20 mouse cellular contexts compared by ENCODE assay signal in the genomic region with DNA sequence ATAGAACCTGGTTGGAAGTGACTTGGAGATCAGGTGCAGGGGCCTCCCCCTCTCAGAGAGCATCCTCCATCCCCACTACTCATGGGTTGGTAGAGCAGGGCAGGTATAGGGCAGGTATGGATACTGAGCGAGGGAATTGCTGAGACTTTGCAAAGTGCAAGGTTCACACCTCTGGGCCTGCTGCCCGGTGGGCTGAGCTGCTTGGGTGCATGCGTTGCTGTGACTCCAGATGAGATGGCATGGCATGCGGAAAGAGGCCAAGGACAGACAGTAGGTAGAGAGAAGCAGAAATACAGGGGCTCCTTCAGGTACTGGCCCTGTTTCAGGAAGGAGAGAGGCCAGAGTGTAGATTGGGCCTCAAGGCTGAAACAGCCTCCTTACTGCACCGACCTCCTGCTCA. TPM values are rescaled to one million over a fixed set of nuclear protein-coding genes. Genes with fewer than 3 reads are reported as not detected.
DNase-seq lines count a peak whose midpoint lies in the region; ATAC-seq and TF ChIP-seq lines count a peak whose summit lies in the region.
"Had no signal": no experiment of that assay in that cellular context is flagged by ENCODE, and none has a peak within 500 bp of the region (broad histone marks: within the 10 kb centered on the region; RNA-seq: fewer than 3 reads in every experiment).

No protein-coding gene starts in this region.

- H3K4me3 ChIP-seq in embryonic facial prominence, embryonic 15.5 days (replicated peaks) = no peak overlapping the region
- H3K4me3 ChIP-seq in embryonic facial prominence, embryonic 10.5 days = no peak overlapping the region
- H3K4me3 ChIP-seq in kidney, adult 2 months (ENCODE audit: insufficient read depth, low read depth, low read length) = no peak overlapping the region
- no peak overlapping the region for H3K4me3 ChIP-seq in kidney, embryonic 15.5 days (replicated peaks)
- no peak overlapping the region for H3K4me3 ChIP-seq in intestine, embryonic 14.5 days (ENCODE audit: low read depth, low read length)
- H3K4me3 ChIP-seq: embryonic facial prominence, embryonic 13.5 days; forebrain, embryonic 13.5 days; heart, embryonic 15.5 days; hindbrain, embryonic 13.5 days had no signal

- H3K9me3 ChIP-seq in embryonic facial prominence, embryonic 15.5 days (replicated peaks) = no peaks in the 10 kb centered on the region
- no peaks in the 10 kb centered on the region for H3K9me3 ChIP-seq in embryonic facial prominence, embryonic 10.5 days
- H3K9me3 ChIP-seq in kidney, embryonic 15.5 days (replicated peaks) = no peaks in the 10 kb centered on the region
- no peaks in the 10 kb centered on the region for H3K9me3 ChIP-seq in intestine, embryonic 14.5 days (ENCODE audit: control insufficient read depth, low read length)
- H3K9me3 ChIP-seq: embryonic facial prominence, embryonic 13.5 days; forebrain, embryonic 13.5 days; heart, embryonic 15.5 days; hindbrain, embryonic 13.5 days had no signal

- peaks cover 10% of the 10 kb centered on the region for H3K4me1 ChIP-seq in embryonic facial prominence, embryonic 15.5 days
- peaks cover 28% of the 10 kb centered on the region for H3K4me1 ChIP-seq in embryonic facial prominence, embryonic 10.5 days
- H3K4me1 ChIP-seq in kidney, adult 2 months (ENCODE audit: control insufficient read depth, insufficient read depth, low read length) = peaks cover 19% of the 10 kb centered on the region
- peaks cover 39% of the 10 kb centered on the region for H3K4me1 ChIP-seq in kidney, embryonic 15.5 days
- H3K4me1 ChIP-seq in intestine, embryonic 14.5 days (replicated peaks; ENCODE audit: control insufficient read depth, insufficient read depth, low read length) = peaks cover 7% of the 10 kb centered on the region

- 0 out of 2 replicates have a peak overlapping the region, but pooled peaks have one; percentile 22 for H3K27ac ChIP-seq in embryonic facial prominence, embryonic 15.5 days (replicated peaks)
- H3K27ac ChIP-seq in embryonic facial prominence, embryonic 10.5 days (replicated peaks) = no peak overlapping the region
- H3K27ac ChIP-seq in kidney, adult 2 months (ENCODE audit: insufficient read depth, low read depth, low read length) = no peak overlapping the region; the same call in 1 of the 2 replicates
- H3K27ac ChIP-seq in kidney, embryonic 15.5 days = no peak overlapping the region
- H3K27ac ChIP-seq in intestine, embryonic 14.5 days (ENCODE audit: low read depth) = peak overlapping the region; percentile 54; the same call in 1 of the 2 replicates
- H3K27ac ChIP-seq: embryonic facial prominence, embryonic 13.5 days; forebrain, embryonic 13.5 days; heart, embryonic 15.5 days; hindbrain, embryonic 13.5 days had no signal

- no peak for TF ChIP-seq CTCF in kidney, adult 2 months (conservative IDR thresholded peaks at IDR 0.05; ENCODE audit: insufficient read depth, insufficient read length, low read depth, low read length)

- no peak overlapping the region for H3K4me2 ChIP-seq in embryonic facial prominence, embryonic 15.5 days (replicated peaks)
- no peak overlapping the region for H3K4me2 ChIP-seq in kidney, embryonic 15.5 days
- H3K4me2 ChIP-seq in intestine, embryonic 14.5 days (ENCODE audit: low read length) = no peak overlapping the region
- H3K4me2 ChIP-seq: embryonic facial prominence, embryonic 13.5 days; forebrain, embryonic 13.5 days; heart, embryonic 11.5 days; heart, embryonic 15.5 days; hindbrain, embryonic 13.5 days had no signal

- no peaks in the 10 kb centered on the region for H3K27me3 ChIP-seq in embryonic facial prominence, embryonic 15.5 days
- H3K27me3 ChIP-seq in embryonic facial prominence, embryonic 10.5 days (replicated peaks; ENCODE audit: low read depth, poor library complexity, severe bottlenecking) = peaks cover 17% of the 10 kb centered on the region
- no peaks in the 10 kb centered on the region for H3K27me3 ChIP-seq in kidney, adult 2 months (replicated peaks; ENCODE audit: control insufficient read depth, insufficient read depth, low read length)
- H3K27me3 ChIP-seq in kidney, embryonic 15.5 days = no peaks in the 10 kb centered on the region
- no peaks in the 10 kb centered on the region for H3K27me3 ChIP-seq in intestine, embryonic 14.5 days (replicated peaks; ENCODE audit: control insufficient read depth, insufficient read depth, low read length)
- H3K27me3 ChIP-seq: embryonic facial prominence, embryonic 13.5 days; heart, embryonic 15.5 days had no signal

- TF ChIP-seq POLR2A in kidney, adult 2 months (IDR thresholded peaks at IDR 0.05; ENCODE audit: low read depth, low read length) = no peak

- no peaks in the 10 kb centered on the region for H3K36me3 ChIP-seq in embryonic facial prominence, embryonic 15.5 days
- no peaks in the 10 kb centered on the region for H3K36me3 ChIP-seq in embryonic facial prominence, embryonic 10.5 days (replicated peaks)
- no peaks in the 10 kb centered on the region for H3K36me3 ChIP-seq in kidney, adult 2 months (ENCODE audit: control insufficient read depth, insufficient read depth, low read length)
- H3K36me3 ChIP-seq in kidney, embryonic 15.5 days = no peaks in the 10 kb centered on the region
- H3K36me3 ChIP-seq in intestine, embryonic 14.5 days (ENCODE audit: control insufficient read depth, insufficient read depth, low read length) = no peaks in the 10 kb centered on the region
- H3K36me3 ChIP-seq: embryonic facial prominence, embryonic 13.5 days; heart, embryonic 15.5 days; hindbrain, embryonic 13.5 days had no signal

- no peak for ATAC-seq in embryonic facial prominence, embryonic 15.5 days (ENCODE audit: insufficient number of reproducible peaks, low FRiP score, low TSS enrichment, low read depth)
- ATAC-seq in kidney, embryonic 15.5 days (replicated peaks; ENCODE audit: low FRiP score) = no peak
- ATAC-seq in intestine, embryonic 14.5 days (replicated peaks; ENCODE audit: low FRiP score, low TSS enrichment, low read depth) = no peak
- ATAC-seq: forebrain, embryonic 13.5 days had no signal

- no peak overlapping the region for H3K9ac ChIP-seq in embryonic facial prominence, embryonic 15.5 days
- H3K9ac ChIP-seq in kidney, embryonic 15.5 days = no peak overlapping the region
- no peak overlapping the region for H3K9ac ChIP-seq in intestine, embryonic 14.5 days (ENCODE audit: low read length)
- H3K9ac ChIP-seq: embryonic facial prominence, embryonic 13.5 days; forebrain, embryonic 13.5 days; heart, embryonic 15.5 days; hindbrain, embryonic 13.5 days had no signal

- WGBS in embryonic facial prominence, embryonic 15.5 days = 83% methylated on average over 5 of the region's 5 CpGs
- WGBS in embryonic facial prominence, embryonic 10.5 days = 79% methylated on average over 5 of the region's 5 CpGs
- 48% methylated on average over 5 of the region's 5 CpGs for WGBS in kidney, adult 2 months
- WGBS in kidney, embryonic 15.5 days = 68% methylated on average over 5 of the region's 5 CpGs
- 59% methylated on average over 5 of the region's 5 CpGs for WGBS in intestine, embryonic 14.5 days

- DNase-seq in embryonic facial prominence, embryonic 10.5 days (ENCODE audit: low spot score) = no peak
- peak; percentile 83 for DNase-seq in kidney, adult 2 months
- no peak for DNase-seq in intestine, embryonic 14.5 days (ENCODE audit: low spot score)
- peak; percentile 44 for DNase-seq in kidney, postnatal 14 days
- no peak for DNase-seq in right cerebral cortex, postnatal 25 days
- no peak for DNase-seq in adrenal gland, postnatal 25 days
- DNase-seq: adrenal gland, postnatal 10 days; cerebellum, adult 11-12 months; cerebellum, adult 9-10 months; cerebellum, postnatal 25 days; gastrocnemius, postnatal 36 days; heart, adult 18-20 months; heart, postnatal 14 days had no signal

RNA-seq across cellular contexts. Expression of gene H3f3a, which starts 32.5 kb away (rescaled TPM):
- 2,445 and 2,695 TPM in 2 replicates for polyA plus RNA-seq in embryonic facial prominence, embryonic 15.5 days (2015; fragmentation: Nextera tagmentation; extraction: Ambion mirVana)
- 2,636 and 2,772 TPM in 2 replicates for polyA plus RNA-seq in embryonic facial prominence, embryonic 10.5 days (2016; fragmentation: Nextera tagmentation; extraction: Ambion mirVana)
- 324 and 348 TPM in 2 replicates for polyA plus RNA-seq in kidney, adult 2 months (2012; rRNA removed)
- 2,677 and 2,753 TPM in 2 replicates for polyA plus RNA-seq in kidney, embryonic 15.5 days (2015; fragmentation: Nextera tagmentation; extraction: Ambion mirVana)
- polyA plus RNA-seq in intestine, embryonic 14.5 days (2014; fragmentation: Nextera tagmentation; extraction: Ambion mirVana) = 2,025 and 2,200 TPM in 2 replicates
- total RNA-seq in adrenal gland, postnatal 25 days (2021) = 739 and 836 TPM in 2 replicates

RNA-seq across cellular contexts. Expression of gene Acbd3, which starts 55.4 kb away (rescaled TPM):
- polyA plus RNA-seq in embryonic facial prominence, embryonic 15.5 days (2015; fragmentation: Nextera tagmentation; extraction: Ambion mirVana) = 26.8 and 27.5 TPM in 2 replicates
- polyA plus RNA-seq in embryonic facial prominence, embryonic 10.5 days (2016; fragmentation: Nextera tagmentation; extraction: Ambion mirVana) = 16.6 and 18.5 TPM in 2 replicates
- polyA plus RNA-seq in kidney, adult 2 months (2012; rRNA removed) = 9.6 and 12.1 TPM in 2 replicates
- polyA plus RNA-seq in kidney, embryonic 15.5 days (2015; fragmentation: Nextera tagmentation; extraction: Ambion mirVana) = 22.1 and 24.2 TPM in 2 replicates
- polyA plus RNA-seq in intestine, embryonic 14.5 days (2014; fragmentation: Nextera tagmentation; extraction: Ambion mirVana) = 23.0 and 24.7 TPM in 2 replicates
- total RNA-seq in adrenal gland, postnatal 25 days (2021) = 45.5 and 48.8 TPM in 2 replicates

Comparison
In these comparisons a context has a peak if more than half of its experiments do, and no peak if none do; other contexts are left out.
1. H3K27ac ChIP-seq: peak in embryonic facial prominence, embryonic 15.5 days (single experiment) and intestine, embryonic 14.5 days (single experiment); none in embryonic facial prominence, embryonic 10.5 days (single experiment), kidney, adult 2 months (single experiment) and kidney, embryonic 15.5 days (single experiment).
2. DNase-seq: peak in kidney, adult 2 months (single experiment) and kidney, postnatal 14 days (single experiment); none in embryonic facial prominence, embryonic 10.5 days (single experiment), intestine, embryonic 14.5 days (single experiment), right cerebral cortex, postnatal 25 days (single experiment) and adrenal gland, postnatal 25 days (single experiment).